Mouse (Mus musculus) telencephalon, adult 2 months (tissue): ENCODE results near the gene Myl9.
A peak's percentile ranks its signal among the peaks of the same experiment; 100 is the strongest.

Experiments
- DNase-seq: peaks from one replicate; pipeline ENCODE4 v3.0.0-alpha.2; 2011; ENCODE audit warnings: low read depth, low spot score

The Myl9 gene

DNA sequence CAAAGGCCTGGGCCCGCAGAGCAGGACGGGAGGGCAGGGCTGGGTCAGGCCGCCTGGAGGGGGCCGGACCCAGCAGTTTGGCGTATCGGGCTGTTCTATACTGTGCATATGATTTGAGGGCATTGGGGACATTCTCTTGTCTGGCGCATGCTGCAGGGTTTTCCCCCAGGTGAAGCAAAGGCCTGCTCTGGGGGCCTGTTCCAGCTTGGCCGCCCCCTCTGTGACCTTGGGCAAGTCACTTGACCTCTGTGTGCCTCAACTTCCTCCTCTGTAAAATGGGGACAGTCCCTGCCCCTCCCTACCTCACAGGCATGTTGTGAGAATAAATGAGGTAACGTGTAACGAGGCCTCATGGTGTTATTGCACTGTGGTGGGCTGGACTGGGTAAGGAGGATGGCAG lies 11.2 kb upstream of the Myl9 start:
- no peak for DNase-seq

GRCm38 (mm10) chr2:156764747-156765146 lies 10.5 kb upstream of the Myl9 start:
- DNase-seq, result no peak

GRCm38 (mm10) chr2:156765593-156765992 lies 9.6 kb upstream of the Myl9 start:
- DNase-seq, result no peak

DNA sequence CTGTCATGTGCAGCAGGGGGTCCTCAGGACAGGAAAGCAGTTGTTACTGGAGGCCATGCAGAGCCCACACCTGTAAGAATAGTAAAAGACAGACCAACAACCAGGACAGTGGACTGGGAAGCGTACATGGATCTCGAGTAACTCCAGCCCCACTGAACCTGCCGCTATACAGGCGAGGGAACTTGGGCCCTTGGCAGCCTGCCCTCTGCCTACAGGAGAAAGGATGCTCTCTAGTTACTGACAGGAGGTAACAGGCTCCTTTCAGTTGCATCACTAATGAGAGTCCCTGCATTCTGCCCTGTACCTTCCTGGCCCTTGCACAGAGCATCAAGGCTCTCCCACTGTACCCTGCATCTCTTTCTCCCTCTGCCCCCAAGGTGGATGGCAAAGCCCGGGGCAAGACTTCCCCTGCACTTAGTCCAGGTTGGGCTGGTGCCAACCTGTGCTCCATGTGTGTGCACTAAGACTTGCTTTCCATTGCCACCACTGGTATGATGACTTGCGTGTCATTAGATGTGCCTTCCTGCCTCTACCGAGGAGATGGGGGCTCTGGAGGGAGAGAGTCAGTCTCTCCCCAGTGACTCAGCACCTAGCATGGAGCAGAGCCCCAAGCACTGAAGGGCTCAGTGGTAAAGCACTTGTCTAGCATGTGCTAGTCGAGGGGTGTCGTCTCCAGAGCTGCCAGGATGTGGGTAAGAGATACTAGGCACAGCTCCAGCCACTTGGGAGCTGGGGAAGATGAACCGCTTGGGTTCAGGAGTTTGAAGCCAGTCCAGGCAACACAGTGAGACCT lies 8.8 kb upstream of the Myl9 start:
- DNase-seq, result no peak

GRCm38 (mm10) chr2:156767108-156767507 lies 8.1 kb upstream of the Myl9 start:
- DNase-seq, result no peak

GRCm38 (mm10) chr2:156769274-156769673 lies 5.9 kb upstream of the Myl9 start:
- no peak for DNase-seq

DNA sequence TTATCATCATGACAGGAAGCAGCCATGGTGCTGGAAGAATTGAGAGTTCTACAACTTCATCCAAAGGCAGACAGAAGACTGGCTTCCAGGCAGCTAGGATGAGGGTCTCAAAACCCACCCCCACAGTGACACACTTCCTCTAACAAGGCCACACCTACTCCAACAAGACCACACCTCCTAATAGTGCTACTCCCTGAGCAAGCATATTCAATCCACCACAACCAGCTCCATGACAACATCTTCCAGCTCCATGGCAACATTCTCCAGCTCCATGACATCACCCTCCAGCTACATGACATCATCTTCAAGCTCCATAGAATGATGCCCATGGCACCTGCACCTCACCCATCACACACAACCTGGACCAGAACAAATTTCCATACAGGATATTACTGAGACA lies 1.8 kb upstream of the Myl9 start:
- DNase-seq, result no peak

GRCm38 (mm10) chr2:156774035-156774737 lies 1.0 kb upstream of the Myl9 start:
- DNase-seq, result peak; percentile 49

DNA sequence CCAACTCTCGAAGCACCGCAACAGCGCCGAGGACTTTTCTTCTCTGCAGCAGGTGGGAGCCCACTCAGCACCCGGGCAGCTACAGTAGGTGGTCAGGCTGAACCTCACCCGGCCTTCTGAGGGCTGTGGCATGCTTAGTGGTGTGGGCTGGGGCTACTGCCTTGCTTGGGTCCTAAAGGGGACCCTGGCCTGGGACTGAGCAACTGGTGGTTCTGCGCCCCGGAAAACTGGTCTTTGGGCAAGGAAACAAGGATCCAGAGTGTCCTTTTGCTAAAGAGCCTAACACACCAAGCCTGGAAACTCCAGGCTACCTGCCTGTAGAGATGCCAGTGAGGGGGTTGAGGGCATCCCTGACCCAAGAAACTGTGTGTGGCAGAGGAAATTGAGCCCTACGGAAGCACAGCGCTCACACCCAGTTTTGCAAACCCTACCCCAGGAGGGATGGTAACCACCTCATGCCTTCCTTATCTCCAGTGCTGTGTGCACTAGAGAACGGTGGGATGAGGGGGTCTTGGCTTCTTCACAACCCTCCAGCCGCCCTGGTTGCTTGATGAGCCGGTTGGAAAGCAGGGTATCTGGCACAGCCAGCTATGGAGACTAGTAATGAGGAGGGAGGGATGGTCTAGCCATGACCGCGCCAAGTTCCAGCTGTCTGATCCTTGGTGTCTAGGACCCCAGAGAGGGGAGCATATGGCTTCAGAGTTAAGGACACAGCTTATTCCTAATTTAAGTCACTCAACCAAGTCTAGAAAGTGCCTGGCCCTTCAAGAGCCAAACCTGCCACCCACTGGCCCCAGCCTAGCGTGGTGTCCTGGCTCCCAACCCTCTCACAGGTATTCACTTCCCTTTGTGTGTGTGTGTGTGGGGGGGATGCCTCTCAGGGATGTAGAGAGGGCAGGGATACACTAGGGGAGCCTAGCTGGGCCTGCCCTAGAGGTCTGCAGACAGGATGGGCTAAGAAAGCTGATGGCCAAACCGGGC lies 525 bp downstream of the Myl9 start:
- DNase-seq, result no peak

GRCm38 (mm10) chr2:156776907-156777306 lies 1.7 kb downstream of the Myl9 start:
- no peak for DNase-seq

GRCm38 (mm10) chr2:156777326-156778004 lies 2.2 kb downstream of the Myl9 start:
- no peak for DNase-seq

- no peak for DNase-seq
Observed at GRCm38 (mm10) chr2:156778571-156778970, 3.4 kb downstream of the Myl9 start.

DNA sequence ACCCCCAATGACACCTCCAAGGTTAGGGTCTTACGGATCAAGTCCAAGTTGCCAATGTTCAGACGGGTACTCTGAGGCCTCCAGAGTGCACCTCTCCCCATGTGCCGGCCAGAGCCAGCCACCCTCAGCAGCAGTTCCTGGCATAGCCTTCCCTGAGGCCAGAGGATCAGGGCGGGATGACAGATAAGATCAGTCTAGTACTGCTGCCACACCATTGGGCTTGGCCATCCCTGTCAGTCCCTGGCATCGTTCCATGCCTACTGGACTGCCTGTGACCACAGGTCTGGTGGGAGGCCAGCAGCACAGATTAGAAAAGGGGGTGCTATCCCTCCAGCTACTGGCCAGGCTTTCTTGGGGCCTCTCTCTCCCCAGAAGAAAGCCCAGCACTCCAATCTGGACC lies 3.8 kb downstream of the Myl9 start:
- DNase-seq, result no peak

DNA sequence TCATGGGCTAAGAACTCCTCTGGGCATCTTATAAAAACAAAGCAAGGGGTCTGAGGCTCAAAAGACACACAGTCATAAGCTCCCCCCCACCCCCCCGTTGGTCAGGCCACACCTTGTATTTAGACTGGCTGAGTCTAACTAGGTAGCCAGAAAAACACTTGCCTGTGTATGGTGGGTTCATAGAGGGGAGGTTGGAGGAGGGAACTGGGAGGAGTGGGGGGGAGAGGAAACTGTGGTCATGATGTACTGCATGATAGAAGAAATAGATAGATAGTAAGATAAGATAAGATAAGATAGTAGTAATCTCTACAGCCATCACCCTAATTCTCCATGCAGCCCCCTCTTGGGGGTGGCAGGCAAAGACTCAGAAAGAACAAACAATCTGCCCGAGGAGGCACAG lies 4.3 kb downstream of the Myl9 start:
- DNase-seq, result no peak

DNA sequence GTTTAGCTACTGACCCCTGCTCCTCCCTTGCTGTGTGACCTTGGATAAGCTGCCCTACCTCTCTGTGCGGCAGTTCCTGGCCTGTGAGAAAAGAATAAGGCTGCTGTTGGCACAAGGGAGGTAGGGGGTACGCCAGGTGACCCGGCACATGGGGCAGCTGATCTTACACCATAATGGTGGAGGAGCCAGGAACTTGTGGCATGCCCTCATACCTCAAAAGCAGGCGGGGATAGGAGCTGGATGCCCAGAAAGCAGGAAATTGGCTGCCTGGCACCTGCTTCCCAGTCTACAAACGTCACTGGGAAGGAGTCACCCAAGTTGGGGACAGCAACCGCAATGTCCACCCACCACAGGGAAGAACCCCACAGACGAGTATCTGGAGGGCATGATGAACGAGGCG lies 4.9 kb downstream of the Myl9 start:
- DNase-seq, result no peak

DNA sequence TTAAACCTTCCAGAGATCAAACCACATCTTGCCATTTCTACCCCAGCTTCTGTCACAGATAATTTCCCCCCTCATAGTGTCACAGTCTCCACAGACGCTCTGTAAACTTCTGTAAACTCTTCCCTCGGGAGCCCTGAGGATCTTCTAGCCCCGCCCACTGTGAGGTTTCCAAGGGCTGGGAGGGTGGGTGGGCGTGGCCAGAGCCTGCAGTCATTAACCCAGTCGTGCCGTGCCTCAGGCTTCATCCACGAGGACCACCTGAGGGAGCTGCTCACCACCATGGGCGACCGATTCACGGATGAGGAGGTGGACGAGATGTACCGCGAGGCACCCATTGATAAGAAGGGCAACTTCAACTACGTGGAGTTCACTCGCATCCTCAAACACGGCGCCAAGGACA lies 5.5 kb downstream of the Myl9 start:
- no peak for DNase-seq

DNA sequence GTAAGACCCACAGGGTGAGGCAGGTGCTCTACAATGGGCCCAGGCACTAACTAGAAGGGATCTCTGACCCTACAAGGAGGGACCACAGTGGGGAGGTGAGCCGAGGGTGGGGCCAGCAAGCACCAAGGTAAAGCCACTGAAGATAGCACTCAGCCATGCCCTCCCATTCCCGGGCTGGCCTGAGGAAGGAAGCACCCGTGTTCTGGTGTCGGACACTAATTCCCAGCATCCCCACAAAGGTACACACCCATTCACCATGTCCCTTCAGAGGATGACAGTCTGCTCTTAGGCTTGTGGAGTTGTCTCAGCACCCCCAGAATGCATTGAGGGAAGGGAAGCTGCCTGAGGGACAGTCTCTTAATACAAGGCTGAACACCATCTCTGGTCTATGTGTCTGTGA lies 6.1 kb downstream of the Myl9 start:
- no peak for DNase-seq

- DNase-seq, result no peak
Observed at GRCm38 (mm10) chr2:156781836-156782480, 6.7 kb downstream of the Myl9 start.

DNA sequence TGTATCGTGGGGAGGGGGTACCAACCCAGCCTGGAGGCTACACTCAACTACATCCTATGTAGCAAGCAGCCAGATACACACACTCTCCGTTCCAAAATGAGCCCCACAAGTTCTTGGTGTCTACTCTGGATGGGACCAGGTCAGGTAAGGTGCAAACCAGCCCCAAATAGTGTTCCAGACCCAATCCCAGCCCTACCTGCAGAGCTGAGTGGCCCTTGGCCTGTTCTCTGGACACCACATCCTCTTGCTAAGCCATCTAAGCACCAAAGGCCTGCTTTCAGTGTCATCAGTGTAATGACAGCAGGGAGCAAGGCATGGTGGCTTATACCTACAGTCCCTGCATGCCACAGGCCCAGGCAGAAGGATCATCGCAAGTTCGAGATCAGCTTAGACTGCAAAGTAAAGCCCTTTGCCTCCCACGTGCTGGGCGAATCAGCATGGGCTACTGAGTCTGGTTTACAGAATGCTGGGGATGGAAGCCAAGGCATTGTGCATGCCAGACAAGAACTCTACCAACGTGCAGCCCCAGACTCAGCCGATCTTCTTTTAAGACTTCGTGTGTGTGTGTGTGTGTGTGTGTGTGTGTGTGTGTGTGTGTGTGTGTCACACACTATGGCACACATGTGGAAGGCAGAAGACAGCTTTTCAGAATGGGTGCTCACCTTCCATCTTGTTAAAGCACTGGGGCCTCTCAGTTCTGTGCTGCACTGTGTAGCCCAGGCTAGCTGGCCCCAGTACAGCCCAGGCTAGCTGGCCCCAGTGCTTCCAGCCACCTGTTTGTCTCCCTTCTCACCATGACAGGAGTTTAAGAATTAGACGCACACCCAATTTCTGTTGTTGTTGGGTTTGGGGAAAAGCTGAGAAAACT lies 7.5 kb downstream of the Myl9 start:
- no peak for DNase-seq

GRCm38 (mm10) chr2:156783349-156783728 lies 8.1 kb downstream of the Myl9 start:
- DNase-seq, result no peak
